Mouse (Mus musculus) monocyte, adult 2 months (primary cell): ENCODE measurements around the gene Eya2.

ENCODE experiments used
- DNase-seq, 2 experiments: peaks; one replicate each; pipeline ENCODE4 v3.0.0; 2022; ENCODE audit warnings: low spot score in 2 of 2, low read depth in 1 of 2

Gene Eya2

GRCm38 (mm10) chr2:165643596-165643995 lies 48.8 kb downstream of the Eya2 start:
- no peak for DNase-seq

GRCm38 (mm10) chr2:165644057-165644456 lies 49.2 kb downstream of the Eya2 start:
- DNase-seq: no peak

- DNase-seq: no peak
Observed at GRCm38 (mm10) chr2:165651031-165651430, 56.2 kb downstream of the Eya2 start.

- no peak for DNase-seq
Observed at GRCm38 (mm10) chr2:165652281-165652680, 57.4 kb downstream of the Eya2 start.

GRCm38 (mm10) chr2:165653001-165653921 lies 58.4 kb downstream of the Eya2 start:
- no peak for DNase-seq

GRCm38 (mm10) chr2:165654151-165654550 lies 59.3 kb downstream of the Eya2 start:
- no peak for DNase-seq

GRCm38 (mm10) chr2:165654696-165655491 lies 60.1 kb downstream of the Eya2 start:
- DNase-seq: no peak

- DNase-seq: no peak
Observed at GRCm38 (mm10) chr2:165656541-165656940, 61.7 kb downstream of the Eya2 start.

- DNase-seq: no peak
Observed at GRCm38 (mm10) chr2:165656956-165657355, 62.1 kb downstream of the Eya2 start.

- DNase-seq: no peak
Observed at GRCm38 (mm10) chr2:165659552-165659951, 64.7 kb downstream of the Eya2 start.

- no peak for DNase-seq
Observed at GRCm38 (mm10) chr2:165663266-165663665, 68.4 kb downstream of the Eya2 start.

- DNase-seq: no peak
Observed at GRCm38 (mm10) chr2:165664648-165665047, 69.8 kb downstream of the Eya2 start.

- DNase-seq: no peak
Observed at GRCm38 (mm10) chr2:165665176-165665575, 70.3 kb downstream of the Eya2 start.

GRCm38 (mm10) chr2:165667096-165667495 lies 72.3 kb downstream of the Eya2 start:
- DNase-seq: no peak

- DNase-seq: no peak
Observed at GRCm38 (mm10) chr2:165682719-165683118, 87.9 kb downstream of the Eya2 start.

GRCm38 (mm10) chr2:165687516-165687915 lies 92.7 kb downstream of the Eya2 start:
- no peak for DNase-seq

GRCm38 (mm10) chr2:165688896-165689295 lies 94.1 kb downstream of the Eya2 start:
- no peak for DNase-seq

GRCm38 (mm10) chr2:165691016-165691415 lies 96.2 kb downstream of the Eya2 start:
- no peak for DNase-seq

GRCm38 (mm10) chr2:165692944-165693660 lies 98.3 kb downstream of the Eya2 start:
- no peak for DNase-seq

GRCm38 (mm10) chr2:165694767-165695166 lies 99.9 kb downstream of the Eya2 start:
- DNase-seq: no peak

GRCm38 (mm10) chr2:165700252-165700908 lies 105.5 kb downstream of the Eya2 start:
- no peak for DNase-seq
